Mouse (Mus musculus): Measurements from ENCODE around the gene Gpr62. TPM values are rescaled to one million over a fixed set of nuclear protein-coding genes. Genes with fewer than 3 reads are reported as not detected.
A peak's percentile ranks its signal among the peaks of the same experiment; 100 is the strongest.

The Gpr62 gene
- total RNA-seq, 2 experiments from 2014 or later, result 1.8 to 2.0 TPM

GRCm38 (mm10) chr9:106475046-106475445 is 9.3 kb upstream of the Gpr62 start:
- peak; percentile 4 to 20 for DNase-seq (ENCODE audit: low spot score in 2 of 2)

GRCm38 (mm10) chr9:106474456-106474855 is 8.7 kb upstream of the Gpr62 start:
- DNase-seq (ENCODE audit: low spot score in 2 of 2), result peak; percentile 57 to 67

- DNase-seq (ENCODE audit: low spot score in 2 of 2), result peak in 1 of 2 experiments; percentile 14
Measured at GRCm38 (mm10) chr9:106473753-106474105, 8.0 kb upstream of the Gpr62 start.

GRCm38 (mm10) chr9:106473081-106473752 is 7.5 kb upstream of the Gpr62 start:
- DNase-seq (ENCODE audit: low spot score in 2 of 2), result peak; percentile 5 to 15

- DNase-seq (ENCODE audit: low spot score in 2 of 2), result no peak
Measured at GRCm38 (mm10) chr9:106472321-106472720, 6.6 kb upstream of the Gpr62 start.

GRCm38 (mm10) chr9:106471892-106472291 is 6.2 kb upstream of the Gpr62 start:
- no peak for DNase-seq (ENCODE audit: low spot score in 2 of 2)

GRCm38 (mm10) chr9:106470991-106471750 is 5.4 kb upstream of the Gpr62 start:
- DNase-seq (ENCODE audit: low spot score in 2 of 2), result no peak

- DNase-seq (ENCODE audit: low spot score in 2 of 2), result no peak
Measured at GRCm38 (mm10) chr9:106469776-106470175, 4.0 kb upstream of the Gpr62 start.

- no peak for DNase-seq (ENCODE audit: low spot score in 2 of 2)
Measured at GRCm38 (mm10) chr9:106469317-106469716, 3.6 kb upstream of the Gpr62 start.

- DNase-seq (ENCODE audit: low spot score in 2 of 2), result no peak
Measured at GRCm38 (mm10) chr9:106467746-106468145, 2.0 kb upstream of the Gpr62 start.

GRCm38 (mm10) chr9:106466721-106467120 is 983 bp upstream of the Gpr62 start:
- no peak for DNase-seq (ENCODE audit: low spot score in 2 of 2)

GRCm38 (mm10) chr9:106464751-106465541 is 792 bp downstream of the Gpr62 start:
- DNase-seq (ENCODE audit: low spot score in 2 of 2), result peak; percentile 75 to 85

GRCm38 (mm10) chr9:106463122-106464063 is 2.3 kb downstream of the Gpr62 start:
- DNase-seq (ENCODE audit: low spot score in 2 of 2), result no peak

- DNase-seq (ENCODE audit: low spot score in 2 of 2), result no peak
Measured at GRCm38 (mm10) chr9:106462430-106462800, 3.3 kb downstream of the Gpr62 start.

- no peak for DNase-seq (ENCODE audit: low spot score in 2 of 2)
Measured at GRCm38 (mm10) chr9:106461641-106462429, 3.9 kb downstream of the Gpr62 start.

- DNase-seq (ENCODE audit: low spot score in 2 of 2), result no peak
Measured at GRCm38 (mm10) chr9:106461026-106461415, 4.7 kb downstream of the Gpr62 start.

- DNase-seq (ENCODE audit: low spot score in 2 of 2), result no peak
Measured at GRCm38 (mm10) chr9:106460401-106461025, 5.2 kb downstream of the Gpr62 start.

- DNase-seq (ENCODE audit: low spot score in 2 of 2), result no peak
Measured at GRCm38 (mm10) chr9:106459946-106460345, 5.8 kb downstream of the Gpr62 start.

GRCm38 (mm10) chr9:106457920-106458319 is 7.8 kb downstream of the Gpr62 start:
- no peak for DNase-seq (ENCODE audit: low spot score in 2 of 2)

- DNase-seq (ENCODE audit: low spot score in 2 of 2), result no peak
Measured at GRCm38 (mm10) chr9:106457163-106457559, 8.6 kb downstream of the Gpr62 start.
